Mouse (Mus musculus) lung, adult 2 months (tissue): ENCODE measurements at regions not wholly inside any gene's neighbourhood (a gene's known extent, or its start where the extent isn't known, plus 50 kb on each side); places are given as distances from the start of the nearest gene placed in this dataset.

Source experiments
- CTCF ChIP-seq: fragments of 200-500 bp; IDR thresholded peaks from 2 replicates; pipeline ENCODE4 v1.5.1; 2011; ENCODE audit warnings: mild to moderate bottlenecking, low read length, control low read depth; ENCODE audit not compliant: insufficient read depth
- POLR2A ChIP-seq: fragments of 200-500 bp; IDR thresholded peaks from 2 replicates; pipeline ENCODE4 v1.6.1; 2011; ENCODE audit warnings: low read depth, mild to moderate bottlenecking, control low read depth, low read length, borderline replicate concordance; ENCODE audit errors: extremely low read depth

DNA sequence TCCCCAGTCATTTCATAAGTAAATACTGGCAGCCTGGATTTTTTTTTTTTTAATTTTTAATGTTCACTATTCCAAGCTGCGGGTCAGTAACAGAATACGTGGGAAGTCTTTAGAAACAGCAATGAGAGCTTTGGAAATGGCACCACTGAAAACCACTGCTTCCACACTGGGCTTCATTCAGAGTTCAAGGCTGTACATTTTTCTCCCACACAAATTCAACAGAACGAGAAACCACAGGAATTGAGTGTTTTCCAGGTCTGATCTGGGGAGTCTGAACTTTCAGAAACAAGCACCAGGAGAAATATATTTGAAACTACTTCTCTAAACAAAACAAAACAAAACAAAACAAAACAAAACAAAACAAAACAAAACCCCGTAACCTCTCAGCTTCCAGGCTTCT lies 289.1 kb upstream of the Zfp703 start:
- TF ChIP-seq CTCF (no peak), POLR2A (no peak)
